Comparison of ENCODE assay signal across 18 mouse cellular contexts in the genomic region with DNA sequence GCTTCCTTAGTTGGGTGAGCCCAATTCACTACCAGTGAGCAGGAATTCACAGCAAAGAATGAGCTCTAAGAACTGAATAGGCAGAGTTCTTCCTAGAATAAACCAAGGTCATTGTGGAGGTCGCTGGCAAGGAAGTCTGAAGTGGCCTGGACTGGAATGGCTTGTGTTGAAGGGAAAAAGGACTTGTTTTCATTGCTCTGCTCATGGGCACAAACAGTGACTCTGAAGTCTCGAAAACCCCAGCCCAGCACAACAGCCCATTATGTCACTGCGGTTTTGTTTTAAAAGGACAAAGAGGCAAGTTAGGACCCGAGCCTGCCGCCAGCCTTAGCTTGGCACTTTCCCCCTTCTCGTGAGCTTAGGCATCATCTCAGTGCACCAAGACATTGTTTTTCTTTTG. TPM values are rescaled to one million over a fixed set of nuclear protein-coding genes. Genes with fewer than 3 reads are reported as not detected.
DNase-seq lines count a peak whose midpoint lies in the region; ATAC-seq and TF ChIP-seq lines count a peak whose summit lies in the region.
"Had no signal": no experiment of that assay in that cellular context is flagged by ENCODE, and none has a peak within 500 bp of the region (broad histone marks: within the 10 kb centered on the region; RNA-seq: fewer than 3 reads in every experiment).

No protein-coding gene starts in this region.

- ATAC-seq in cerebellum, adult (ENCODE audit: insufficient number of reproducible peaks, low FRiP score, low TSS enrichment): no peak
- no peak for ATAC-seq in hindbrain, postnatal 0 days
- no peak for ATAC-seq in hindbrain, embryonic 11.5 days (ENCODE audit: low FRiP score)
- no peak for ATAC-seq in megakaryocyte progenitor cell, adult 5-6 weeks (replicated peaks; ENCODE audit: poor library complexity)
- ATAC-seq: midbrain, embryonic 13.5 days; Patski had no signal

- H3K4me3 ChIP-seq in hindbrain, postnatal 0 days (ENCODE audit: low read length): no peak overlapping the region
- H3K4me3 ChIP-seq in hindbrain, embryonic 11.5 days (ENCODE audit: low read depth, low read length): no peak overlapping the region
- H3K4me3 ChIP-seq: gastrocnemius, adult 2 months; heart, embryonic 15.5 days; intestine, embryonic 15.5 days; liver, embryonic 13.5 days; midbrain, embryonic 13.5 days; stomach, embryonic 15.5 days had no signal

- WGBS in hindbrain, postnatal 0 days: 32% methylated on average over 6 of the region's 6 CpGs
- WGBS in hindbrain, embryonic 11.5 days: 40% methylated on average over 6 of the region's 6 CpGs

- H3K36me3 ChIP-seq in hindbrain, postnatal 0 days (ENCODE audit: insufficient read depth, low read length): no peaks in the 10 kb centered on the region
- H3K36me3 ChIP-seq in hindbrain, embryonic 11.5 days (ENCODE audit: control insufficient read depth, insufficient read depth, low read length): no peaks in the 10 kb centered on the region
- H3K36me3 ChIP-seq: midbrain, embryonic 13.5 days had no signal

- no peak overlapping the region for H3K4me2 ChIP-seq in hindbrain, postnatal 0 days (ENCODE audit: low read depth, low read length)
- no peak overlapping the region for H3K4me2 ChIP-seq in hindbrain, embryonic 11.5 days (replicated peaks; ENCODE audit: low read depth, low read length)
- H3K4me2 ChIP-seq: heart, embryonic 15.5 days; intestine, embryonic 15.5 days; liver, embryonic 13.5 days; midbrain, embryonic 13.5 days; stomach, embryonic 15.5 days had no signal

- H3K27ac ChIP-seq in hindbrain, postnatal 0 days: 0 out of 2 replicates have a peak overlapping the region, but pooled peaks have one; percentile 11
- H3K27ac ChIP-seq in hindbrain, embryonic 11.5 days (ENCODE audit: low read depth, low read length): no peak overlapping the region
- H3K27ac ChIP-seq: gastrocnemius, adult 2 months; heart, embryonic 15.5 days; intestine, embryonic 15.5 days; liver, embryonic 13.5 days; midbrain, embryonic 13.5 days; stomach, embryonic 15.5 days had no signal

- H3K9me3 ChIP-seq in hindbrain, postnatal 0 days (ENCODE audit: low read length): no peaks in the 10 kb centered on the region
- H3K9me3 ChIP-seq in hindbrain, embryonic 11.5 days (ENCODE audit: control insufficient read depth, low read length): no peaks in the 10 kb centered on the region
- H3K9me3 ChIP-seq: heart, embryonic 15.5 days; intestine, embryonic 15.5 days; liver, embryonic 13.5 days; midbrain, embryonic 13.5 days; stomach, embryonic 15.5 days had no signal

- H3K9ac ChIP-seq in hindbrain, postnatal 0 days (replicated peaks; ENCODE audit: low read length): no peak overlapping the region
- H3K9ac ChIP-seq in hindbrain, embryonic 11.5 days (ENCODE audit: low read depth, low read length): no peak overlapping the region
- H3K9ac ChIP-seq: heart, embryonic 15.5 days; intestine, embryonic 15.5 days; liver, embryonic 13.5 days; midbrain, embryonic 13.5 days; stomach, embryonic 15.5 days had no signal

- DNase-seq in cerebellum, adult 9-10 months: peak; percentile 41
- DNase-seq in hindbrain, postnatal 0 days (ENCODE audit: low spot score): no peak
- DNase-seq in hindbrain, embryonic 11.5 days (ENCODE audit: low spot score): no peak
- peak; percentile 43 for DNase-seq in ovary, adult 18-20 months (ENCODE audit: low spot score)
- no peak for DNase-seq in ovary, postnatal 36 days (ENCODE audit: low spot score)
- peak; percentile 8 to 50 for DNase-seq in left cerebral cortex, postnatal 25 days (ENCODE audit: low spot score in 2 of 2)
- DNase-seq: embryo, embryonic 11 days; gastrocnemius, adult 2 months; liver, embryonic 13.5 days; lung, postnatal 14 days; thymus, postnatal 4 days had no signal

- H3K4me1 ChIP-seq in hindbrain, postnatal 0 days (ENCODE audit: insufficient read depth, low read length): no peaks in the 10 kb centered on the region
- no peaks in the 10 kb centered on the region for H3K4me1 ChIP-seq in hindbrain, embryonic 11.5 days (replicated peaks; ENCODE audit: control insufficient read depth, insufficient read depth, low read length)
- H3K4me1 ChIP-seq: heart, embryonic 15.5 days; intestine, embryonic 15.5 days; stomach, embryonic 15.5 days had no signal

- intact Hi-C loops in left cerebral cortex, postnatal 25 days (cut with DNase I): no loop called here

- no peaks in the 10 kb centered on the region for H3K27me3 ChIP-seq in hindbrain, postnatal 0 days (ENCODE audit: insufficient read depth, low read length)
- H3K27me3 ChIP-seq in hindbrain, embryonic 11.5 days (ENCODE audit: control insufficient read depth, insufficient read depth, low read length): no peaks in the 10 kb centered on the region
- H3K27me3 ChIP-seq: heart, embryonic 15.5 days; intestine, embryonic 15.5 days; liver, embryonic 13.5 days; midbrain, embryonic 13.5 days; Patski; stomach, embryonic 15.5 days had no signal

- no peak for TF ChIP-seq CTCF in hindbrain, postnatal 0 days (IDR thresholded peaks at IDR 0.05; ENCODE audit: low read depth)

RNA-seq across cellular contexts. Expression of a gene that starts 8.5 kb away (rescaled TPM):
- 7.7 and 8.4 TPM in 2 replicates for total RNA-seq in hindbrain, postnatal 0 days (2014; rRNA removed)
- polyA plus RNA-seq in hindbrain, postnatal 0 days (2015; fragmentation: Nextera tagmentation; extraction: Ambion mirVana): 3.2 and 3.5 TPM in 2 replicates
- polyA plus RNA-seq in hindbrain, embryonic 11.5 days (2014; fragmentation: Nextera tagmentation; extraction: Ambion mirVana): 3.3 and 3.7 TPM in 2 replicates
- total RNA-seq in left cerebral cortex, postnatal 25 days (2021): 1 to 10 TPM; 3.7 to 4.0 TPM
- total RNA-seq in megakaryocyte progenitor cell, adult 5-6 weeks (2015): 0.22 and 2.2 TPM in 2 replicates
- 0.74 and 0.79 TPM in 2 replicates for total RNA-seq in megakaryocyte progenitor cell, adult 5-6 weeks (2017)

Comparison
In these comparisons a context has a peak if more than half of its experiments do, and no peak if none do; other contexts are left out.
1. DNase-seq: peak in cerebellum, adult 9-10 months (single experiment), ovary, adult 18-20 months (single experiment) and left cerebral cortex, postnatal 25 days (2 of 2); none in hindbrain, postnatal 0 days (single experiment), hindbrain, embryonic 11.5 days (single experiment) and ovary, postnatal 36 days (single experiment).